Mouse (Mus musculus) heart, postnatal 0 days (tissue): ENCODE results near the gene Prkca. TPM values are rescaled to one million over a fixed set of nuclear protein-coding genes. Genes with fewer than 3 reads are reported as not detected.

ENCODE experiments used
- ATAC-seq: fragments of 200-750 bp; cut with Nextera tagmentation; 2 replicates; pipeline ENCODE4 v1.8.0; 2017; ENCODE audit warnings: low read depth, moderate number of reproducible peaks, moderate library complexity; ENCODE audit not compliant: insufficient read depth
- DNase-seq: peaks from one replicate; pipeline ENCODE4 v3.0.0-alpha.2; 2016; ENCODE audit warnings: low spot score
- H3K27ac ChIP-seq: fragments of 300-500 bp; sonication (generic); 2 replicates; pipeline ENCODE4 v1.5.1; 2014; ENCODE audit warnings: low read depth, mild to moderate bottlenecking
- H3K27me3 ChIP-seq: fragments of 300-500 bp; sonication (generic); 2 replicates; pipeline ENCODE4 v1.6.1; 2014; ENCODE audit warnings: low read length, mixed read lengths; ENCODE audit not compliant: control insufficient read depth, insufficient read depth
- H3K36me3 ChIP-seq: fragments of 300-500 bp; sonication (generic); replicated peaks from 2 replicates; pipeline ENCODE4 v1.6.1; 2014; ENCODE audit warnings: low read length, mixed read lengths; ENCODE audit not compliant: control insufficient read depth, insufficient read depth
- H3K4me1 ChIP-seq: fragments of 300-500 bp; sonication (generic); 2 replicates; pipeline ENCODE4 v1.6.1; 2014; ENCODE audit warnings: antibody characterized with exemption; ENCODE audit not compliant: control insufficient read depth, insufficient read depth
- H3K4me2 ChIP-seq: fragments of 300-500 bp; sonication (generic); 2 replicates; pipeline ENCODE4 v1.6.1; 2014; ENCODE audit warnings: low read depth, mild to moderate bottlenecking, low read length, moderate library complexity
- H3K4me3 ChIP-seq: fragments of 300-500 bp; sonication (generic); 2 replicates; pipeline ENCODE4 v1.5.1; 2014; ENCODE audit warnings: low read depth, low read length
- H3K9ac ChIP-seq: fragments of 300-500 bp; sonication (generic); replicated peaks from 2 replicates; pipeline ENCODE4 v1.6.1; 2014; ENCODE audit warnings: low read depth, low read length, mixed read lengths
- H3K9me3 ChIP-seq: fragments of 300-500 bp; sonication (generic); replicated peaks from 2 replicates; pipeline ENCODE4 v1.6.1; 2016; ENCODE audit warnings: low read length; ENCODE audit not compliant: control insufficient read depth
- CTCF ChIP-seq: IDR thresholded peaks from 2 replicates; pipeline ENCODE4 v1.5.1; 2016; ENCODE audit warnings: antibody characterized with exemption, control low read depth, low read depth
- EP300 ChIP-seq: IDR thresholded peaks from 2 replicates; pipeline ENCODE4 v1.6.1; 2016; ENCODE audit warnings: antibody characterized with exemption, low read depth
- WGBS: fragments of 180-500 bp; shearing (Covaris S2); extraction: QIAGEN DNeasy Blood & Tissue Kit; methylation state at CpG from one replicate; pipeline ENCODE4 v1.1.7; 2014; 5-methylcytosine and 5-hydroxymethylcytosine counted together
- polyA plus RNA-seq: library from polyadenylated mRNA; unstranded; fragments of >200 nt; fragmentation: Nextera tagmentation; extraction: Ambion mirVana; gene quantifications from 2 replicates; pipeline ENCODE4 v1.2.1, GENCODE M21; 2015
- total RNA-seq: library from RNA; depleted of rRNA; stranded (reverse); fragments of >200 nt; gene quantifications from 2 replicates; pipeline ENCODE4 v1.2.3, GENCODE M21; 2014; ENCODE audit warnings: low replicate concordance

Gene Prkca
- total and polyA plus RNA-seq, 2 experiments from 2014 or later = 7.0 to 11.2 TPM

DNA sequence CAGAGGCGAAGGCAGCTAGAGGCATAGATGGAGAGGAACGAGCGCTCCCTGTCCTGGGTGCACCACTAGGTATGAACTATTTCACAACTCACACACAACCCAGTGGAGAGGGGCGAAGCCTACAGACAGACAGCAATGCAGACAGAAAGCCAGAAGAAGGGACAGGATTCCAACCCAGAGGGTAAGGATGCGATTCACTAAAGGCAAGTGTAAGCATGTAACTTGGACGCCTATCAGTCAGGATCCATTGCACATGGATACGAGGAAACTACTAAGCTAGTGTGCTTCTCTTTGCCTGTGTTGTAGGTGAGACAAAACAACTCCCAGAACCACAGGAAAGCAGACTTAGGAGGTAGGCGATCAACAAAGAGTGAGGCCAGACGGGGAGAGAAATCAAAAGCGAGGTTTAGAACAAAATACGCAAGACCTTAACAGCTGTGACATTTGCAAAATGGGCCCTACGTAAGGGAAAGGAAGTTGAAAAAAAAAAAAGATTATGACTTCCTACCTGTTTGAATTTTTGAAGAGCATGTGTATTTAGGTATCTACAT is 70.2 kb downstream of the Prkca start:
- no peak overlapping the region; the same call in 1 of the 2 replicates for H3K27ac ChIP-seq
- H3K4me1 ChIP-seq = peaks cover 28% of the 10 kb centered on the region
- H3K4me2 ChIP-seq = no peak overlapping the region
- H3K27me3 ChIP-seq = no peaks in the 10 kb centered on the region
- DNase-seq = no peak
- 90% methylated on average over 12 of the region's 12 CpGs for WGBS
- H3K9ac ChIP-seq = no peak overlapping the region
- no peaks in the 10 kb centered on the region for H3K36me3 ChIP-seq
- no peaks in the 10 kb centered on the region for H3K9me3 ChIP-seq
- TF ChIP-seq CTCF = no peak
- TF ChIP-seq EP300 = no peak
- no peak overlapping the region for H3K4me3 ChIP-seq
- no peak for ATAC-seq

DNA sequence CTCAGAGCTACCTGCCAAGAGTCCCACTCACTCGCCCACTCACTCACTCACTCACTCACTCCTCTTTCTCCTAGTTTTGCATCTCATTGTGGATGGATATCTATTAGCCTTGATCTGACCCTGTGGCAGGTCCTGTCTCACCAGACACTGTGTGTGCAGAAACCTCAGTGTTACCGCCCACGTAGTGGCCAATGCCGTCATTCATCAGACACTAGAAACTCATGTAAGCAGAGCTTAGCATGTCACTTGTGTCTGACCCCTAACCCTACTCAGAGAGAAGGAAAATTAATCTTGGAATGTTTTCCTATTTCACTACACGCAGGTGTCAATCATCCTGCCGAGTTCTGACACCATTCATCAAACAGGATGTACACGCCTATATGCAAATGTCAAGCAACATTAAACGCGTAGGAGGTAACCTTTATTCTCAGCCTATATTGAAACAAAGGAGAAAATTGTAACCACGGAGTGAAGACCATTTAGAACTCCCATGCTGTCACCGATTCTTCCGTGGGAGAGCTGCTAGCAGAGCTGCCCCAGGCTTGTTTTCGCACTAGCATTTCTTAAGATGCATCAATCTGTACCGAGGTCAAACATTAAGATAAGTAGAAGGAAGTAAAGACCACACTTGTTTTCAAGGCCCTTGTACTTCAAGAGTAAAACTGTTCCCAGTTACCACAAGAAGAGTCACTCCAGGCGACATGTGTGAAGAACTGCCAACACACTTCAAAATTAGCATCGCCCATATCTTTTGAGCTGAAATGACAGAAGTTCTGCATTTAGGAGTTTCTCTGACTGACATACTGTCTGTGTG is 70.9 kb downstream of the Prkca start:
- no peak for DNase-seq
- Histone ChIP-seq H3K27me3 (no peaks in the 10 kb centered on the region), H3K9me3 (no peaks in the 10 kb centered on the region), H3K4me1 (peaks cover 31% of the 10 kb centered on the region), H3K36me3 (no peaks in the 10 kb centered on the region), H3K4me3 (no peak overlapping the region), H3K27ac (no peak overlapping the region; the same call in 1 of the 2 replicates), H3K9ac (no peak overlapping the region), H3K4me2 (no peak overlapping the region)
- TF ChIP-seq CTCF (no peak), EP300 (no peak)
- WGBS = 75% methylated on average over 16 of the region's 16 CpGs
- no peak for ATAC-seq

DNA sequence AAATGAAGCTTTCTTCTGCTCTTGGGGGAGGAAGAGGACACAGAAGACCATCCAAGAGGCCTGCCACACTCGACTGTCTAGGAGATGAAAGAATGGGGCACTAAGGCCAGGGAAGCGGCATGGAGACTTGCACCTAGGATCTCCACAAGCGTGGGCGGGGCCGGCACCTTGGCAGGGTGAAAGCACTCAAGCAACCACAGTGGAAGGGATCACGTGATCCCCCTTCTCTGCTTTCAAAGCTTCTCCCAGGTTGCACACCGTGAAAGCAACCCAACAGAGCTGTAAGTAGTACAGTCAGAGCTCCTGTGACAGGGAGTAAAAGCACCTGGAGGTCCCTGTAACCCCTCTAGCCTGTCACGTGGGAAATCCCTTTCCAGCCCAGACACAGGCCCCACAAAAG is 72.4 kb downstream of the Prkca start:
- TF ChIP-seq EP300 (no peak), CTCF (no peak)
- DNase-seq = no peak
- Histone ChIP-seq H3K4me2 (no peak overlapping the region), H3K27me3 (no peaks in the 10 kb centered on the region), H3K4me3 (no peak overlapping the region), H3K36me3 (no peaks in the 10 kb centered on the region), H3K27ac (no peak overlapping the region), H3K9me3 (no peaks in the 10 kb centered on the region), H3K4me1 (peaks cover 46% of the 10 kb centered on the region), H3K9ac (no peak overlapping the region)
- ATAC-seq = no peak
- 59% methylated on average over 8 of the region's 8 CpGs for WGBS

DNA sequence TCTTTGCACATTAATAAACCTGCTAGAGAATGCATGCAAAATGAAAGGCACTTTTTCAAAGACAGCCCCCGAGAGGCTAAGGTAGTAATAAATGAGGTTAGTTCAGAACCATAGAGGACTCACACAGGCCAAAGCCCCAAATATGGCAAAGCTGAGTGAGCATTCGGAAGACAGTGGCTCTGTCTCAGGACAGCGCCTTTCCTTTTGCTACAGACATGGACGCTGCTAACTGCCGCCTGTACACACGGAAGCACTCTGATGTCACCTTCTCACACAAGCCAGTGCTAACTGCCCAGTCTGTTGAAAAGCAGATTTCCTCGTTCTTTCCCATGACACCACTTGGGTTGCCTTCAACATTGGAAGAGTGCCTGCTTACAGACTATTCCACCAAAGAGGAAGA is 74.2 kb downstream of the Prkca start:
- peak overlapping the region; percentile 14; the same call in 1 of the 2 replicates for H3K27ac ChIP-seq
- no peak overlapping the region for H3K9ac ChIP-seq
- TF ChIP-seq CTCF (no peak), EP300 (no peak)
- no peaks in the 10 kb centered on the region for H3K9me3 ChIP-seq
- no peak overlapping the region for H3K4me3 ChIP-seq
- no peak overlapping the region for H3K4me2 ChIP-seq
- H3K36me3 ChIP-seq = no peaks in the 10 kb centered on the region
- WGBS = 45% methylated on average over 7 of the region's 7 CpGs
- H3K27me3 ChIP-seq = no peaks in the 10 kb centered on the region
- ATAC-seq = no peak
- H3K4me1 ChIP-seq = peaks cover 48% of the 10 kb centered on the region
- DNase-seq = no peak

DNA sequence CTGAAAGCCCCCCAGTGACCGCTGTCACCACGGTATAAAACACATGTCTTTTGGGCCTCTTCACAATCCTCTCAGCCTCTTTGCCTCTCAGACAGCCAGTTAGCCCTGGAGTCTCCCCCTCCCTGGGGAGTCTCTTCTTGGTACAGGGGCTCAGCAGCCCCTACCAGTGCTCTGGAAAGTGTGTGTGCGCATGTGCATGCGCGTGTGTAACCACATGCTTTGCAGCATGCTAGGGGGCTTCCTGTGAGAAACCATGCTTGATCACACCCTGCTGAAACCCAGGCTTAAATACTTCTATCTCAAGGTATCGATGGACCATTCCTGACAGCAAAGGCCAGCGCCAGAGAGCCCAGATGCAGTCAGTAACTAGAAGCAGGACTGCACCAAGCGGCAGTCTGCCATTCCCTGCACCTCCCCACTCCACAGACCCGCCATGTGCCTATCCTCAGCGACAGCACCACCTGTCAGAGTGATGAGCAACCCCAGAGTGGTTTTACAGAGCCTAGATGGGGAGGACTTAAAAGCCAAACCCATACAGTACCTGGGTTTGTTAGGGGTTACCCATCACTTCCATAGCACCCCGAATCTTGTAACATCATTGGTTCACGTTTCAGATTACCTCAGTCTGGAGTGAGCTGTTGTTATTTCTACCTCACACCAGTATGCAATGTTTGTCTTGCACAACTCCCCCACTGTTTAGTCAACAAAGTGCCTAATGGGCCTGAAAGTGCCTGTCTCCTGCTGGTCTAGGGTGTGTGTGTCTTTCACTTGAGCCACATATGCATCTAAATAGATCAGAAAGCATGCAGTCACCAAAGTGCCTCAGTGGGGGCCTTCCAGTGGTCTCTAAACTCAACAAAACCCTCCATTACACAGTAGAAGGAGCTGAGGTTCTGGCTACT is 75.1 kb downstream of the Prkca start:
- 72% methylated on average over 12 of the region's 12 CpGs for WGBS
- no peak overlapping the region for H3K4me3 ChIP-seq
- H3K36me3 ChIP-seq = no peaks in the 10 kb centered on the region
- ATAC-seq (no peak), DNase-seq (no peak)
- no peak for TF ChIP-seq CTCF
- no peak for TF ChIP-seq EP300
- peaks cover 43% of the 10 kb centered on the region for H3K4me1 ChIP-seq
- peak overlapping the region; percentile 14; the same call in 1 of the 2 replicates for H3K27ac ChIP-seq
- H3K4me2 ChIP-seq = no peak overlapping the region
- H3K9me3 ChIP-seq = no peaks in the 10 kb centered on the region
- H3K9ac ChIP-seq = no peak overlapping the region
- H3K27me3 ChIP-seq = no peaks in the 10 kb centered on the region
